Comparison of ENCODE assay signal across 9 mouse cellular contexts in the genomic region with DNA sequence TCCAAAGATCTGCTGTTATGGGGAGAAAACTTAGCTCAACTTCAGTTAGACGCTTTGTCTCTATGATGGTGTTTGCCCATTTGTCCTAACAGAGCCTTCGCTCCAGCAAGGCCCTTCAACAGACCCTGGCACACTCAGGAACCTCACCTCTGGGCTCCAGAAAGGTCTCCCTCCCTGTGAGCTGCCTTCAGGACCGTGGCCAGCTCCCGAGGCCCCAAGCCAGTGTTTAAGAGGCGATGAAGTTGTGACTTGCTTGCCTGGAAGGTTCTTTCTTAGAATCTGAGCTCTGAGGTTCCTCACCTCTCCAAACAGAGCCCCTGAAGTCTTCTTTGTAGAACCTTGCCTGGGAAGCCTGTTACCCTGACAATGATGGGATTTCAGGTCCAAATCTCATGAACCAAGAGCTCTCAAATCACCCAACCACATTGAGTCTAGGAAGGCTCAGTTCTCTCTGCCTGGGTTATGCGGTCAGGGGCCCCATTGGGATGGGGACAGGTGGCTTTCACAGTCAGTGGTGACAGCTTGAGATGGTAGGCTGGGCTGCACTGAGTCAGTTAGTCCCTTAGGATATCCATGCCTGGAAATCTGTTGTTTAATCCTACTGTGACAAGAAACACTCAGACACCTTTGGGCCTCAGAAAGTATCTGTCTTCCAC. TPM values are rescaled to one million over a fixed set of nuclear protein-coding genes. Genes with fewer than 3 reads are reported as not detected.
A peak's percentile ranks its signal among the peaks of the same experiment; 100 is the strongest.
DNase-seq lines count a peak whose midpoint lies in the region; ATAC-seq lines count a peak whose summit lies in the region.
"Had no signal": no experiment of that assay in that cellular context is flagged by ENCODE, and none has a peak within 500 bp of the region (broad histone marks: within the 10 kb centered on the region; RNA-seq: fewer than 3 reads in every experiment).

No protein-coding gene starts in this region.

- H3K36me3 ChIP-seq in intestine, embryonic 14.5 days (ENCODE audit: control insufficient read depth, insufficient read depth, low read length) = no peaks in the 10 kb centered on the region
- H3K36me3 ChIP-seq in intestine, embryonic 15.5 days = no peaks in the 10 kb centered on the region
- H3K36me3 ChIP-seq: lung, embryonic 15.5 days had no signal

- H3K27ac ChIP-seq in intestine, embryonic 14.5 days (ENCODE audit: low read depth) = no peak overlapping the region
- H3K27ac ChIP-seq in intestine, embryonic 15.5 days = no peak overlapping the region
- H3K27ac ChIP-seq: lung, embryonic 15.5 days had no signal

- H3K9ac ChIP-seq in intestine, embryonic 14.5 days (ENCODE audit: low read length) = no peak overlapping the region
- no peak overlapping the region for H3K9ac ChIP-seq in intestine, embryonic 15.5 days
- H3K9ac ChIP-seq: lung, embryonic 15.5 days had no signal

- no peak overlapping the region for H3K4me2 ChIP-seq in intestine, embryonic 14.5 days (ENCODE audit: low read length)
- no peak overlapping the region for H3K4me2 ChIP-seq in intestine, embryonic 15.5 days (replicated peaks)
- H3K4me2 ChIP-seq: lung, embryonic 15.5 days had no signal

- WGBS in intestine, embryonic 14.5 days = 34% methylated on average over 6 of the region's 6 CpGs
- WGBS in intestine, embryonic 15.5 days = 39% methylated on average over 6 of the region's 6 CpGs

- no peaks in the 10 kb centered on the region for H3K9me3 ChIP-seq in intestine, embryonic 14.5 days (ENCODE audit: control insufficient read depth, low read length)
- H3K9me3 ChIP-seq in intestine, embryonic 15.5 days = no peaks in the 10 kb centered on the region
- H3K9me3 ChIP-seq: lung, embryonic 15.5 days had no signal

- peaks cover 26% of the 10 kb centered on the region for H3K27me3 ChIP-seq in intestine, embryonic 14.5 days (replicated peaks; ENCODE audit: control insufficient read depth, insufficient read depth, low read length)
- H3K27me3 ChIP-seq in intestine, embryonic 15.5 days (replicated peaks) = peaks cover 26% of the 10 kb centered on the region

- ATAC-seq in intestine, embryonic 14.5 days (replicated peaks; ENCODE audit: low FRiP score, low TSS enrichment, low read depth) = no peak
- no peak for ATAC-seq in intestine, embryonic 15.5 days
- ATAC-seq in megakaryocyte progenitor cell, adult 5-6 weeks (replicated peaks; ENCODE audit: poor library complexity) = 0 out of 2 replicates have a peak, but pooled peaks have one; percentile 26

- H3K4me1 ChIP-seq in intestine, embryonic 14.5 days (replicated peaks; ENCODE audit: control insufficient read depth, insufficient read depth, low read length) = peaks cover 12% of the 10 kb centered on the region; the same call in 1 of the 2 replicates
- H3K4me1 ChIP-seq in intestine, embryonic 15.5 days (replicated peaks) = peaks cover 4% of the 10 kb centered on the region; the same call in 1 of the 2 replicates

- intact Hi-C loops in left cerebral cortex, postnatal 10 days (cut with DNase I) = loop anchor here (5.0 kb wide), 1 partner anchor 423 kb away; no protein-coding TSS in a partner anchor

- H3K4me3 ChIP-seq in intestine, embryonic 14.5 days (ENCODE audit: low read depth, low read length) = no peak overlapping the region
- no peak overlapping the region for H3K4me3 ChIP-seq in intestine, embryonic 15.5 days (replicated peaks)
- H3K4me3 ChIP-seq: lung, embryonic 15.5 days had no signal

- peak; percentile 84 for DNase-seq in intestine, embryonic 14.5 days (ENCODE audit: low spot score)
- peak; percentile 52 for DNase-seq in Muller cell, postnatal 12 days (ENCODE audit: inconsistent ontology term)
- peak; percentile 69 for DNase-seq in embryo, embryonic 10.5 days (ENCODE audit: low spot score)
- DNase-seq in MN1 (ENCODE audit: low spot score) = no peak
- no peak for DNase-seq in left cerebral cortex, postnatal 10 days (ENCODE audit: extremely low spot score in 1 of 2, low spot score in 2 of 2)
- DNase-seq in layer of hippocampus, adult 8-10 months (ENCODE audit: low spot score in 2 of 2) = no peak

RNA-seq across cellular contexts. Expression of a gene that starts 2.3 kb away (rescaled TPM):
- 22.8 and 26.0 TPM in 2 replicates for polyA plus RNA-seq in intestine, embryonic 14.5 days (2014; fragmentation: Nextera tagmentation; extraction: Ambion mirVana)
- 20.1 and 21.8 TPM in 2 replicates for polyA plus RNA-seq in intestine, embryonic 15.5 days (2015; fragmentation: Nextera tagmentation; extraction: Ambion mirVana)
- 2.6 and 2.9 TPM in 2 replicates for total RNA-seq in megakaryocyte progenitor cell, adult 5-6 weeks (2015)
- total RNA-seq in megakaryocyte progenitor cell, adult 5-6 weeks (2017) = 1.8 and 5.4 TPM in 2 replicates
- total RNA-seq in left cerebral cortex, postnatal 10 days (2021) = 100 to 1,000 TPM; 821 to 879 TPM
- 1,000 to 10,000 TPM; 1,310 to 1,340 (median 1,317) TPM for total RNA-seq in layer of hippocampus, adult 8-10 months (2022)

Comparison
In these comparisons a context has a peak if more than half of its experiments do, and no peak if none do; other contexts are left out.
1. DNase-seq: peak in intestine, embryonic 14.5 days (single experiment), Muller cell, postnatal 12 days (single experiment) and embryo, embryonic 10.5 days (single experiment); none in MN1 (single experiment), left cerebral cortex, postnatal 10 days (0 of 2) and layer of hippocampus, adult 8-10 months (0 of 2).
2. RNA of a gene that starts 2.3 kb away (total RNA-seq): 1,310 to 1,340 TPM in layer of hippocampus, adult 8-10 months and 821 to 879 TPM in left cerebral cortex, postnatal 10 days; 1.8 to 5.4 TPM in megakaryocyte progenitor cell, adult 5-6 weeks; every median in the first group is over 100 times any median in the second.